Mouse (Mus musculus) brain, embryonic 14.5 days (tissue): Measurements from ENCODE around the gene Rpl22l1.

Experiments used
- CTCF ChIP-seq: fragments of 200-500 bp; IDR thresholded peaks from 2 replicates; pipeline ENCODE4 v1.5.1; 2012; ENCODE audit warnings: inconsistent platforms, mild to moderate bottlenecking, moderate library complexity, borderline replicate concordance; ENCODE audit not compliant: insufficient read depth, insufficient read length; ENCODE audit errors: extremely low read depth
- POLR2A ChIP-seq: fragments of 200-500 bp; IDR thresholded peaks from 2 replicates; pipeline ENCODE4 v1.6.1; 2012; ENCODE audit warnings: mild to moderate bottlenecking, inconsistent platforms, borderline replicate concordance; ENCODE audit not compliant: poor library complexity, insufficient read depth, insufficient read length, severe bottlenecking; ENCODE audit errors: extremely low read depth

- TF ChIP-seq POLR2A (no peak), CTCF (no peak)
Observed at GRCm38 (mm10) chr3:28780511-28780910, 24.7 kb upstream of the Rpl22l1 start.
